Mouse (Mus musculus) c-Kit-positive CD71-negative TER-119-negative erythroid progenitor cells, embryonic 14.5 days (primary cell): ENCODE data around the gene Anxa4.
A peak's percentile ranks its signal among the peaks of the same experiment; 100 is the strongest.

Experiments used
- DNase-seq: peaks from one replicate; pipeline ENCODE4 v3.0.0-alpha.2; 2013; ENCODE audit warnings: low read depth

Gene Anxa4

DNA sequence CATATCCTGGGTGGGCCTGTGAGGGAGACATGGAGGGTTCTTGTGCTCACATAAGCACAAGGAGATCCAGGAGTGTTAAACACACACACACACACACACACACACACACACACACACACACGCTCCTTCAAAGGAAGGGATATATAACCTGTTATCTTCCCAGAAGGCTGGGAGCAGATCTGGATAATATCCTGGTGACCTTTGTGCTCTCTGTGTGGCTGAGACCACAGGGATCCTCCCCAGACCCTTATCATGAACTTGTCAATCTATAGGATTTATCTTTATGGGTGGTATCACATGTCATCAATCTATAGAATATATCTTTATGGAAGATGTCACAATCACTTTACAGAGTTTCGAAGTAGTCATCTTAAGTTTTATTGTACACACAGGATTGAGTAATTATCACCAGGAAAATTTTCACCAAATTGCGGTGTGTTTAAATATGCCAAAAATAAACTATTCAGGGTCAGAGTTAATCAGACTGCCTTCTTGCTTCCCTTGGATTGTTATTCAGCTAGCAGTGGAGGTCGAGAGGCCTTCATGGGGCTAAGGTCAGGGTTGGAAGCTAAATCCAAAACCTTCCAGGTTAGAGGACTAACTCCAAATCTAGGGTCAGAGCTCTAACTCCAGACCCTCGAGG, 40.4 kb downstream of the Anxa4 start:
- DNase-seq, result no peak

- no peak for DNase-seq
These were observed 42.4 kb downstream of the Anxa4 start for GRCm38 (mm10) chr6:86750961-86751360.

DNA sequence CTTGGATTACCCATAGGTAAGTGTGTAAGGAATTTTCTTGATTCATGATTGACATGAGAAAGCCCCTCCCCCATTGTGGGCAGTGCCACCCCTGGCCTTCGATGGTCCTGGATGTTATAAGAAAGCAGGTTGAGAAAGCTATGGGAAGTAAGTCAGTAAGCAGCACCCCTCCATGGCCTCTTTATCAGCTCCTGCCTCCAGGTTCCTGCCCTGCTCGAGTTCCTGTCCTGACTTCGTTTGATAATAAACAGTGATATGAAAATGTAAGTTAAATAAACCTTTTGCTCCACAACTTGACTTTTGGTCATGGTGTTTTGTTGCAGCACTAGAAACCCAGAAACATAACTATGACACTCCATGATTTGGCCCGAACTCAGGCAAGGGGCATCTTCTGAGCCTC, 43.6 kb downstream of the Anxa4 start:
- DNase-seq, result no peak

- peak; percentile 33 for DNase-seq
These were observed 46.2 kb downstream of the Anxa4 start for GRCm38 (mm10) chr6:86747171-86747570.

- no peak for DNase-seq
These were observed 52.7 kb downstream of the Anxa4 start for GRCm38 (mm10) chr6:86740652-86741051.

DNA sequence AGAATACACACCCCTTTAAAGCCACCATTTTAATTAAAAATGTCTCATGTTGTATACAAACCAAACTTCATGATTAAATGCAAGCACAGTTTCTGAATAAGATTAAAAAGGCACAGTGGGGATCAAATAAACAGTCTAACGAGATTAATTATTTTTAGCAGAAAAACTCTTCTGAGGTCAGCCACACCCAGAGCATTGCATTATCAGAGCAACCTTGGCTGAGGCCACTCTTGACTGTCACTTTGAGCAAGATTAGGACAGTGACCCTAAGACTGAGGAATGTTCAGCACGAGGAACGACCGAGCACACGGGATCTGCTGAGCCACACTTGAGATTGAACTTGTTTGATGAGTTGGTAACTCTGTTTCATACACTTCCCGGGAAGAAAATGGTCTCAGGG, 56.6 kb downstream of the Anxa4 start:
- no peak for DNase-seq

- DNase-seq, result no peak
These were observed 57.1 kb downstream of the Anxa4 start for GRCm38 (mm10) chr6:86736313-86736712.

GRCm38 (mm10) chr6:86733183-86733876, 60.1 kb downstream of the Anxa4 start, which contains the start of gene Gmcl1:
Gene Gmcl1, minus strand, starts transcription at chr6:86733383.
- peak; percentile 95 for DNase-seq

- DNase-seq, result no peak
These were observed 60.9 kb downstream of the Anxa4 start for GRCm38 (mm10) chr6:86732276-86733173.

- no peak for DNase-seq
These were observed 64.7 kb downstream of the Anxa4 start for GRCm38 (mm10) chr6:86728711-86729110.

DNA sequence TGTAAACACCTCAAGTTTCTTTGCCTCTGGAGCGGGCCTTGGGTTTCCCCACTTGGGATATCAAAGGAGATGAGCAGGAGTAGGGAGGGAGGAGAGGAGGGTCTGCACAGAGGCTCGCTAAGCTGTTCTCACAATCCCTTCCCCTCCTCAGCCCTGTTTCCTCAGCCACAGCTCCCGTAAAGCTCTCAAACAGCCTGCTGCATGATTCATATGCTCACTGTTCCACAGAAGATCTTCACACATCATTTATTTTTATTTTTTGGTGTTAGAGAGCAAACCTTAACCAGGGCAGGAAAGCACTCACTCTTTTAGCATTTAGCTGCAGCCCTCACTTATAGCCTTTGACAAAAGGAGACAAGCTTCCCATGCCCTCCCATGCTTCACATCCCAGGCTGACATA, 71.4 kb downstream of the Anxa4 start:
- no peak for DNase-seq

- DNase-seq, result no peak
These were observed 85.2 kb downstream of the Anxa4 start for GRCm38 (mm10) chr6:86708072-86708774.

GRCm38 (mm10) chr6:86702577-86702976, 90.8 kb downstream of the Anxa4 start:
- no peak for DNase-seq

DNA sequence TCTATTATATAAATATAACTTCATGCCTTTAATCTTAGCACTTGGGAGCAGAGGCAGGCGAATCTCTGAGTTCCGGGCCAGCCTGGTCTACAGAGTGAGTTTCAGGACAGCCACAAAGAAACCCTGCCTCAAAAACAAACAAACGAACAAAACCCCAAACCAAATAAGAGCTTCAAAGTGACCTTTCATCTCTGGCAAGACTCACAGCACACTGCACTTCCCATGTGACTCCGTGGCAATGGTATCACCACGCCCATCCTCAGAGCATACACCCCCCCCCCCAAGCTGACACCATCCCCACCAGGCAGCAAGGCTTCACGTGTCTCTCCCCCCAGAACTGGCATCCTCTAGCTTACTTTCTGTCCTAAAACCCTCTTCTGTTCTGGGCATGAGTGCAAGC, 95.5 kb downstream of the Anxa4 start:
- no peak for DNase-seq

DNA sequence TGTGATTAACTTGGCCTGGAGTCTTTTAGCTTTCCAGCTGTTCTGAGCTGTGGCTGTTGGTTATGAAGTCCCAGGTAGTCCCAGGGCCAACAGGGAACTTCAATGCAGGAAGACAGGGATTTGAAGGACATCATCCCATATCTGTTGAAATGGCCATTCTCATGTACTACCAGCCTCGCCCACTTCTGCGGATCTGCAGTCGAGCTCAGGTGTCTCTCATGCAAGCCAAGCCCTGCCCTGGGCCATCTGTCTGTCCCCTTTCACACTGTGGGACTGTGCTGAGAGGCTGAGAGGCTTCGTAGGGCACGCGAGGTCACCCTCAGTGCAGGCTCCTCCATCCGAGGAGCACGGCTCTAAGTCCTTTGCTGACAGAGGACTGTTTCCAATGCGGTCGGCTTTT, 97.2 kb downstream of the Anxa4 start:
- no peak for DNase-seq

DNA sequence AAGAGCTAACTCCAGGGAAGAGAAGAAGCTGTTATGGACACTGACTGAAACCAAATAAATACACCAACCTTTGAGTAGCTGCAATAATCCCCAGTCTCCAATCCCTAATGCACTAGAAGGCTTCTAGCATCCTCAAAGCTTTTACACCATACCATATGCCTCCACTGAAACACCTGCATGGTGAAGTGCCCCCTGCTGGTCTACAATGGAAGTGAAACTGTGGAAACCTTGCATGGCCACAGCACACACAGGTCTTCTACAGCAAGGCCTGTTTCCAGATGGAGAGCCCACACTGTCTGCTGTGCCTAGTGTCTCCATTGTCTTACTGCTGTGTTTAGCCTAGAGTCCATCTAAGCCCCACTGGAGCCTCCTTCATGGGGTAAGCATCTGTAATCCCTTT, 98.9 kb downstream of the Anxa4 start:
- peak; percentile 75 for DNase-seq

GRCm38 (mm10) chr6:86689671-86690070, 103.7 kb downstream of the Anxa4 start:
- DNase-seq, result no peak

GRCm38 (mm10) chr6:86686971-86687370, 106.4 kb downstream of the Anxa4 start:
- DNase-seq, result no peak
